Mouse (Mus musculus): ENCODE data around the gene Ccdc92b. TPM values are rescaled to one million over a fixed set of nuclear protein-coding genes. Genes with fewer than 3 reads are reported as not detected.

Ccdc92b gene
- total RNA-seq, 1 experiment = 1.8 TPM

- H3K4me1 ChIP-seq (ENCODE audit: control insufficient read depth in 2 of 2, insufficient read depth in 2 of 2, low read length in 2 of 2, poor library complexity in 1 of 2) = no peaks in the 10 kb centered on the region
- in situ Hi-C loops (cut with MboI; ENCODE audit: low sequenced_read_pairs in 2 of 2, unreplicated experiment in 2 of 2) = no loop called here
- no peaks in the 10 kb centered on the region for H3K9me3 ChIP-seq (ENCODE audit: control insufficient read depth, insufficient read depth, low read depth, low read length)
- DNase-seq (ENCODE audit: low read depth, low spot score) = no peak
- H3K27ac ChIP-seq (ENCODE audit: insufficient read depth, low read depth, low read length, poor library complexity, severe bottlenecking) = no peak overlapping the region
- H3K9ac ChIP-seq (ENCODE audit: insufficient read depth, low read depth, low read length, poor library complexity, severe bottlenecking) = no peak overlapping the region
- no peak for TF ChIP-seq ZC3H11A (IDR thresholded peaks at IDR 0.05; ENCODE audit: borderline replicate concordance, low read depth, low read length)
- TF ChIP-seq CHD2 (IDR thresholded peaks at IDR 0.05; ENCODE audit: low read depth, low read length) = no peak
- TF ChIP-seq HCFC1 (IDR thresholded peaks at IDR 0.05; ENCODE audit: borderline replicate concordance, insufficient read depth, low read length) = no peak
- no peak for TF ChIP-seq ZNF384 (IDR thresholded peaks at IDR 0.05; ENCODE audit: low read depth, low read length)
- no peak for TF ChIP-seq MAFK (IDR thresholded peaks at IDR 0.05; ENCODE audit: insufficient read depth, low read depth, low read length)
- H3K4me3 ChIP-seq (ENCODE audit: insufficient read depth in 1 of 2, low read depth in 1 of 2, low read length in 2 of 2, poor library complexity in 1 of 2, severe bottlenecking in 1 of 2) = no peak overlapping the region
- no peaks in the 10 kb centered on the region for H3K36me3 ChIP-seq (ENCODE audit: control insufficient read depth, insufficient read depth, low read length, poor library complexity, severe bottlenecking)
Measured at GRCm38 (mm10) chr11:74602286-74602685, 17.1 kb upstream of the Ccdc92b start.

- H3K36me3 ChIP-seq (ENCODE audit: control insufficient read depth, insufficient read depth, low read length, poor library complexity, severe bottlenecking) = no peaks in the 10 kb centered on the region
- in situ Hi-C loops (cut with MboI; ENCODE audit: low sequenced_read_pairs in 2 of 2, unreplicated experiment in 2 of 2) = no loop called here
- peak overlapping the region; percentile 65 to 74 for H3K4me3 ChIP-seq (ENCODE audit: insufficient read depth in 1 of 2, low read depth in 1 of 2, low read length in 2 of 2, poor library complexity in 1 of 2, severe bottlenecking in 1 of 2)
- peak overlapping the region; percentile 14; the same call in 1 of the 2 replicates for H3K27ac ChIP-seq (ENCODE audit: insufficient read depth, low read depth, low read length, poor library complexity, severe bottlenecking)
- no peak for TF ChIP-seq ZC3H11A (IDR thresholded peaks at IDR 0.05; ENCODE audit: borderline replicate concordance, low read depth, low read length)
- TF ChIP-seq HCFC1 (IDR thresholded peaks at IDR 0.05; ENCODE audit: borderline replicate concordance, insufficient read depth, low read length) = no peak
- TF ChIP-seq MAFK (IDR thresholded peaks at IDR 0.05; ENCODE audit: insufficient read depth, low read depth, low read length) = no peak
- no peak for TF ChIP-seq ZNF384 (IDR thresholded peaks at IDR 0.05; ENCODE audit: low read depth, low read length)
- no peak for TF ChIP-seq CHD2 (IDR thresholded peaks at IDR 0.05; ENCODE audit: low read depth, low read length)
- no peaks in the 10 kb centered on the region for H3K9me3 ChIP-seq (ENCODE audit: control insufficient read depth, insufficient read depth, low read depth, low read length)
- peak overlapping the region; percentile 55; the same call in 1 of the 2 replicates for H3K9ac ChIP-seq (ENCODE audit: insufficient read depth, low read depth, low read length, poor library complexity, severe bottlenecking)
- H3K4me1 ChIP-seq (ENCODE audit: control insufficient read depth in 2 of 2, insufficient read depth in 2 of 2, low read length in 2 of 2, poor library complexity in 1 of 2) = peaks cover 0 to 16% of the 10 kb centered on the region in 2 experiments; a peak in 3 of 4 replicates
- DNase-seq (ENCODE audit: low read depth, low spot score) = no peak
Measured at GRCm38 (mm10) chr11:74610068-74610467, 9.3 kb upstream of the Ccdc92b start.

GRCm38 (mm10) chr11:74610545-74611176 lies 8.7 kb upstream of the Ccdc92b start, which contains the start of gene Rap1gap2:
Rap1gap2 (minus strand) TSS chr11:74610915.
- Histone ChIP-seq H3K9ac (ENCODE audit: insufficient read depth, low read depth, low read length, poor library complexity, severe bottlenecking) (peak within 1 kb of the TSS; percentile 55), H3K9me3 (ENCODE audit: control insufficient read depth, insufficient read depth, low read depth, low read length) (no peaks in the 10 kb centered on the region), H3K4me1 (ENCODE audit: control insufficient read depth in 2 of 2, insufficient read depth in 2 of 2, low read length in 2 of 2, poor library complexity in 1 of 2) (peaks cover 0 to 16% of the 10 kb centered on the region in 2 experiments; a peak in 3 of 4 replicates), H3K27ac (ENCODE audit: insufficient read depth, low read depth, low read length, poor library complexity, severe bottlenecking) (peak within 1 kb of the TSS; percentile 48; the same call in 1 of the 2 replicates), H3K4me3 (ENCODE audit: insufficient read depth in 1 of 2, low read depth in 1 of 2, low read length in 2 of 2, poor library complexity in 1 of 2, severe bottlenecking in 1 of 2) (peak within 1 kb of the TSS; percentile 65 to 74), H3K36me3 (ENCODE audit: control insufficient read depth, insufficient read depth, low read length, poor library complexity, severe bottlenecking) (no peaks in the 10 kb centered on the region)
- TF ChIP-seq MAFK (IDR thresholded peaks at IDR 0.05; ENCODE audit: insufficient read depth, low read depth, low read length) (no peak), ZNF384 (IDR thresholded peaks at IDR 0.05; ENCODE audit: low read depth, low read length) (no peak), HCFC1 (IDR thresholded peaks at IDR 0.05; ENCODE audit: borderline replicate concordance, insufficient read depth, low read length) (no peak), CHD2 (IDR thresholded peaks at IDR 0.05; ENCODE audit: low read depth, low read length) (no peak), ZC3H11A (IDR thresholded peaks at IDR 0.05; ENCODE audit: borderline replicate concordance, low read depth, low read length) (no peak)
- in situ Hi-C loops (cut with MboI; ENCODE audit: low sequenced_read_pairs in 2 of 2, unreplicated experiment in 2 of 2) = no loop called here
- no peak for DNase-seq (ENCODE audit: low read depth, low spot score)

GRCm38 (mm10) chr11:74611437-74611836 lies 8.0 kb upstream of the Ccdc92b start:
- Histone ChIP-seq H3K9me3 (ENCODE audit: control insufficient read depth, insufficient read depth, low read depth, low read length) (no peaks in the 10 kb centered on the region), H3K27ac (ENCODE audit: insufficient read depth, low read depth, low read length, poor library complexity, severe bottlenecking) (0 out of 2 replicates have a peak overlapping the region, but pooled peaks have one; percentile 48), H3K4me1 (ENCODE audit: control insufficient read depth in 2 of 2, insufficient read depth in 2 of 2, low read length in 2 of 2, poor library complexity in 1 of 2) (peaks cover 0 to 16% of the 10 kb centered on the region in 2 experiments; a peak in 3 of 4 replicates), H3K4me3 (ENCODE audit: insufficient read depth in 1 of 2, low read depth in 1 of 2, low read length in 2 of 2, poor library complexity in 1 of 2, severe bottlenecking in 1 of 2) (peak overlapping the region; percentile 65 to 74), H3K9ac (ENCODE audit: insufficient read depth, low read depth, low read length, poor library complexity, severe bottlenecking) (no peak overlapping the region; the same call in 1 of the 2 replicates), H3K36me3 (ENCODE audit: control insufficient read depth, insufficient read depth, low read length, poor library complexity, severe bottlenecking) (no peaks in the 10 kb centered on the region)
- no peak for DNase-seq (ENCODE audit: low read depth, low spot score)
- in situ Hi-C loops (cut with MboI; ENCODE audit: low sequenced_read_pairs in 2 of 2, unreplicated experiment in 2 of 2) = no loop called here
- TF ChIP-seq MAFK (IDR thresholded peaks at IDR 0.05; ENCODE audit: insufficient read depth, low read depth, low read length) = no peak
- no peak for TF ChIP-seq HCFC1 (IDR thresholded peaks at IDR 0.05; ENCODE audit: borderline replicate concordance, insufficient read depth, low read length)
- TF ChIP-seq CHD2 (IDR thresholded peaks at IDR 0.05; ENCODE audit: low read depth, low read length) = no peak
- TF ChIP-seq ZNF384 (IDR thresholded peaks at IDR 0.05; ENCODE audit: low read depth, low read length) = no peak
- TF ChIP-seq ZC3H11A (IDR thresholded peaks at IDR 0.05; ENCODE audit: borderline replicate concordance, low read depth, low read length) = no peak
